Mouse (Mus musculus) liver, adult (tissue): ENCODE measurements around the gene Dhrs13.
A peak's percentile ranks its signal among the peaks of the same experiment; 100 is the strongest.

Experiments
- GATA4 ChIP-seq: IDR thresholded peaks from 2 replicates; pipeline ENCODE4 v1.6.1; 2014; ENCODE audit warnings: mild to moderate bottlenecking, low read length; ENCODE audit not compliant: insufficient replicate concordance

The Dhrs13 gene

GRCm38 (mm10) chr11:78072425-78073130 is 40.5 kb downstream of the Dhrs13 start:
- no peak for TF ChIP-seq GATA4

DNA sequence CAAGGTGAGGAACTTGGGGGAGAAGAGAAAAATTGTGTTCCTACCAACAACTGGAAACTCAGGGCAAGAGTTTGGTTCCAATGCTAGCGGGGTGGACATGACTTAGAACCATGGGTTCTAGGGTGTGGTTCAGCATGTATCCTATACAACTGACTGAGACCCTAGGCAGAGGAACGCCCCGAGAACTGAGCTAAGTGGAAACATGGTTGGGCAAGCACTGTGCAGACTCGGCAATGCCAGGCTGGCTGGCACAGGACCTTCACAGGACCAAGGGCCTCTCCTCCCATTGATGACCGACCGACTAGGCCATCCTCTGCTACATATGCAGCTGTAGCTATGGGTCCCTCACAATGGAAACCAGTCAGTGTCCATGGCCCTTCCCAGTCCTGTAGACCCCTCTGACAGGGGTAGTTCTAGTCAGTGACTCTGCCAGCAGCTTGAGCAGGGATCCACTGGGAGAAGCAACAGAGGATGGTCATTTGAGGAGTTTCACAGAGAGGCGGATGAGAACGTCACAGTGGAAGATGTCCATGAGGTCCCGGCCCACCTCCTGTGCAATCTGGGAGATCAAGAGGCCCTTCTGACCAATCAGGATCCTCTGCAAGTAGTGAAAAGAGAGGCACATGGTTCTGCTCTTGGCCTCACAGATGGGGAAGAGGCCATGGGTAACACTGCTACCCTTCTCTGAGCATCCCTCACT is 41.6 kb downstream of the Dhrs13 start:
- TF ChIP-seq GATA4 = no peak

GRCm38 (mm10) chr11:78074277-78074652 is 42.2 kb downstream of the Dhrs13 start:
- no peak for TF ChIP-seq GATA4

- no peak for TF ChIP-seq GATA4
Measured at GRCm38 (mm10) chr11:78074666-78075065, 42.6 kb downstream of the Dhrs13 start.

GRCm38 (mm10) chr11:78079961-78080921 is 48.2 kb downstream of the Dhrs13 start, which contains the start of gene Eral1:
Gene Eral1 (minus strand): TSS chr11:78080383.
- TF ChIP-seq GATA4 = peak; percentile 43; the same call in 1 of the 2 replicates

GRCm38 (mm10) chr11:78083595-78083994 is 51.5 kb downstream of the Dhrs13 start:
- TF ChIP-seq GATA4 = peak; percentile 86; the same call in 1 of the 2 replicates

- TF ChIP-seq GATA4 = no peak
Measured at GRCm38 (mm10) chr11:78086925-78087479, 54.9 kb downstream of the Dhrs13 start.
